Mouse (Mus musculus): Measurements from ENCODE around the gene Ppfia3.
"Not testable (repeated sequence)": the region's sequence is repeated elsewhere in the genome, so short reads cannot be mapped to it uniquely, and the experiment has no call there.

The Ppfia3 gene

GRCm38 (mm10) chr7:45366652-45367019 lies at the start of gene Ppfia3:
Gene Ppfia3 (minus strand): TSS chr7:45367019.
- DNase-seq, result no peak

GRCm38 (mm10) chr7:45415636-45416035 lies 48.8 kb upstream of the Ppfia3 start:
- no peak for DNase-seq

DNA sequence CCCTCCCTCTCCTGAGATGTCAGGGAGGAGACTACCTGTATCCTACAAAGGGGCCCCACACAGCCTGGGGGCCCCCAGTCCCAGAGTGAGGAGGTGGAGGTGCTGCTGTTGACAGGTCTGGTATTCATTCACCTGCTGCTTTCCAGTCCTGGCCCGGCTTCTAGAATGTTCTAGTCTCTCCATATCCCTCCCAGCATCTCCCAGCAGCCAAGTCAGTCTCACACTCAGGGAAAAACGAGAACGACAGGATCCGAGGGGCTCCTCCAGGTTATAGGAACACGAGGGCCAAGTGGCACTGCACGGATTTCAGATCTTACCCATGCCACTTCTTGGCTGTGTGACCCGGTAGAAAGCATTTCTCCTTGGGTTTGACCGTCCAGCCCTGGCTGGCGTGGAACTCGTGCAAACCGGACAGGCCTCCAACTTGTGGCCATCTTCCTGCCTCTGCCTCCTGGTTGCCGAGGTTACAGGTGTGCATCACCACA lies 48.0 kb upstream of the Ppfia3 start:
- no peak for DNase-seq

- DNase-seq, result no peak
Observed at GRCm38 (mm10) chr7:45413864-45414739, 47.3 kb upstream of the Ppfia3 start.

- DNase-seq, result no peak
Observed at GRCm38 (mm10) chr7:45413113-45413863, 46.5 kb upstream of the Ppfia3 start, which contains the start of gene Ntf5. Gene Ntf5 (plus strand): TSS chr7:45413695.

DNA sequence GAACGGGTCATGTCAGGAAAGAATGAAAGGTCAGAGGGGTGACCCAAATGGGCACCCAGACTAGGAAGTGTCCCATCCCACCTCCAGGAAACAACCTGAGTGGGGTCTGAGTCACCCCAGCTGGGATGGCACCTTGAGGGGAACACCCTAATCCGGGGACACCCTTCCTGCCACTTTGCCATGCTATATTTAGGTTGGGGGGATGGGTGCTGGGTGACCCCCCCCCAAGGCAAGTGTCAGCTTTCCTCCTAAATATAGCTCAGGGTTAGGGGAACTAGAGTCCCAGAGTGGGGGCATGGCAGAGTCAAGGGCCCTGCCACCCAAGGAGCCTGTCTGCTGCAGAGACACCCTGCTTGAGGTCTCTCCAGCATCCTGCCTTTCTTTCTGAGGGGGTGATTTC lies 45.6 kb upstream of the Ppfia3 start:
- no peak for DNase-seq

- DNase-seq, result no peak
Observed at GRCm38 (mm10) chr7:45409497-45410163, 42.8 kb upstream of the Ppfia3 start.

- DNase-seq, result no peak
Observed at GRCm38 (mm10) chr7:45408949-45409348, 42.1 kb upstream of the Ppfia3 start.

DNA sequence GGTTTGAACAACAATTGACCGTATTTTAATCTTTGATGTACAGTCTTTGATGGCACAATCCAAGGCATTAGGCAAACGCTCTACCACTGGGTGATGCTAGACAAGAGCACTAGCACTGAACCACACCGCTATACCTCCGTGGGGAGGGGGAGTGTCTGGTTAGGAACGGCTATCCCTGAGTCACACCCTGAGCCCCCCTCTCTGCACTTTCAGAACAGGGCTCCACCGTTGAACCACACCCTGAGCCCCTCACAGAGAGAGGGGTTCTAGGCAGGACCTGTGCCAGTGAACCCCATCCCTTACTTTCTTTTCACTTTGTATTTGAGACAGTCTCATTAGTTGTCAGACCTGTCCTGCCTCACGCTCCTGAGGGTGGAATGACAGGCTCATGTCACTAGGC lies 41.5 kb upstream of the Ppfia3 start:
- DNase-seq, result no peak

GRCm38 (mm10) chr7:45407836-45408235 lies 41.0 kb upstream of the Ppfia3 start:
- DNase-seq, result no peak

DNA sequence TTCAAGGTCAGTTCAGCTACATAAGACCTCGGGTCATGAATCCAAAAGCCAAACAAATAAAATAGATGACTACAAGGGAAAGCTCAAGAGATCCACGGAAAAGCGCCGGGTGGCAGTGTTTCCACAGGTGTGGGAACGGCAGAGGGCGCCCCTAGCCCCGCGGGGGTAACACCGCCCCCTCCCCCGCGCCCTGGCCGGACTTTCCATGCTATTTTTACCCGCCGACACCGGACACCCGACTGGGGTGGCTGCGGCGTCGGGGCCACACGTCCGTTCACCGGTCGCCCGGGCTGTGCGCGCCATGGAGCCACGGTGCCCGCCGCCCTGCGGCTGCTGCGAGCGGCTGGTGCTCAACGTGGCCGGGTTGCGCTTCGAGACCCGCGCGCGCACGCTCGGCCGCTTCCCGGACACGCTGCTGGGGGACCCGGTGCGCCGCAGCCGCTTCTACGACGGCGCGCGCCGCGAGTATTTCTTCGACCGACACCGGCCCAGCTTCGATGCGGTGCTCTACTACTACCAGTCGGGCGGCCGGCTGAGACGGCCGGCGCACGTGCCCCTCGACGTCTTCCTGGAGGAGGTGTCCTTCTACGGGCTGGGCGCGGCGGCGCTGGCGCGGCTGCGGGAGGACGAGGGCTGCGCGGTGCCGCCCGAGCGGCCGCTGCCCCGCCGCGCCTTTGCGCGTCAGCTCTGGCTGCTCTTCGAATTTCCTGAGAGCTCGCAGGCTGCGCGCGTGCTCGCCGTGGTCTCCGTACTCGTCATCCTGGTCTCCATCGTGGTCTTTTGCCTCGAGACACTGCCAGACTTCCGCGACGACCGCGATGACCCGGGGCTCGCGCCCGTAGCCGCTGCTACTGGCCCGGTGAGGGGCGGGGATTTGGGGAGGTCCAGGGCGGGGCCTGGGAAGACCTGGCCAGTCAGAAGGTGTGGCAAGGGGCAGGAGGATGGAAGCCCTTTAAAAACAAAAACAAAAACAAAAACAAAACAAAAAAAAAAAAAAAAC lies 39.6 kb upstream of the Ppfia3 start:
- no peak for DNase-seq

DNA sequence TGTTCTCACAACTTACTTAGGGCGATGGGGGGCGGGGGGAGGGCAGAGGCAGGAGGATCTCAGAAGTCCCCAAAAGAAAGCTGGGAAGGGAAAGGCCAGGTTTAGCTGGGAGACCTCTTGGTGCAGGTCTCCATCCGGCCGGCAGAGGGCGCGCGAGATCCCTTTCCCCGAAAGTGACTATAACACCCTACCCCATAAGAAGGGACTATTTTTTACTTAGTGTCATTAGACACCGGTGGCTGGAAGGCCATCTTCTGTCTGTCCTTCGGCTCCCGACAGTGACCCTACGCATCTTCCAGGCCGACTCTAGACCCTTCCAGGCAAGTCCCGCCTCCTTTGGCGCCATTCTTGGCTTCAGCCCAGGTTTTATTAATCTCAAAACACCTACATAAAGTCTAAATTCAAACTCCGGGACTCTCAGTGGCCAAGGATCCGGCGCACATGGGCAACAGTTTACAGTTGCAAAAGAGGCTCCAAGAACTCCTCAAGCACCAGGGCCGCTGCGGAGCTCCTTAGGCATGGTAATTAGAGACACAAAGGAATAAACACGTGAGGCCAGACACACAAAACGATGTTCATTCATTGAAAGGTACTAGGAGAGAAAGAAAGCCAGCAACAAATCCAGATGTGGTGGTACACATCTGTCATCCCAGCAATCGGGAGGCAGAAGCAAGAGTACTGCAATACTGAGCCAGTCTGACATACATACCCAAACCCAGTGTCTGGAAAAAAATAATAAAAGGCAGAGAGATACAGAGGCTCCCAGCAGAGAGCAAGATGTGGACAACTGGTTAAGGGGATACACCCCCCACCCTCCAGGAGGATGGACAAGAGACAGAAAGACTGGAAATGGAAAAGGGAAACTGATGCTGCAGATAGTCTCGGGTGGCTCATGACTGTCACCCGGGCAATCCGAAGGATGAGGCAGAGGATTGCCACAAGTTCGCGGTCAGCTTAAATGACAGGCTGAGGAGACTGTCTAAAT lies 38.6 kb upstream of the Ppfia3 start, which contains the start of gene Kcna7:
Gene Kcna7 (plus strand): TSS at position 563 of the 985 bp plus-strand sequence.
- peak; percentile 58 for DNase-seq

DNA sequence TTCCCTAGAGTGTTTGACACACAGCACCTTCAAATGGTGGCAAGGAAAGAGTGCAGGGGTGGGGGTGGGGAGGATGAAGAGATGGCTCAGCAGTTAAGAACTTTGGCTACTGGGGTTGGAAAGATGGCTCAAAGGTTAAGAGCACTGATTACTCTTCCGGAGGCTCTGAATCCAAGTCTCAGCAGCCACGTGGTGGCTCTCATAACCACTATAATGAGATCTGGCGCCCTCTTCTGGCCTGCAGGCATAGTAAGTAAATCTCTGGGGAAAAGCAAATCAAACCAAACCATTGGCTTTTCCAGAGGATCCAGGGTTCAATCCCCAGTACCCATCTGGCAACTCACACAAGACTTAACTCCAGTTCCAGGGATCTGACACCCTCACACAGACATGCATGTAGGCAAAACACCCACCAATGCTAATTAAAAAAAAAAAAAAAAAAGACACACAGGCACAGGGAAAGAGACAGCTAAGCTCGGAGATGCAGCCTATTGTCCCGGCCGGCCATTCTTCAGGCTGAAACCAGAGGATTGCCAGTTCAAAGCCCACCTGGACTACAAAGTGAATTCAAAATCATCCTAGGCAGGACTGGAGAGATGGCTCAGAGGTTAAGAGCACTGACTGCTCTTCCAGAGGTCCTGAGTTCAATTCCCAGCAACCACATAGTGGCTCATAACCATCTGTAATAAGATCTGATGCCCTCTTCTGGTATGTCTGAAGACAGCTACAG lies 36.9 kb upstream of the Ppfia3 start:
- no peak for DNase-seq

- DNase-seq, result no peak
Observed at GRCm38 (mm10) chr7:45401521-45402085, 34.8 kb upstream of the Ppfia3 start.

- DNase-seq, result no peak
Observed at GRCm38 (mm10) chr7:45396787-45397186, 30.0 kb upstream of the Ppfia3 start.

- DNase-seq, result not testable (repeated sequence)
Observed at GRCm38 (mm10) chr7:45396337-45396775, 29.5 kb upstream of the Ppfia3 start.

GRCm38 (mm10) chr7:45395578-45396336 lies 28.9 kb upstream of the Ppfia3 start, which contains the start of gene Snrnp70:
Gene Snrnp70 (minus strand): TSS chr7:45395742.
- peak; percentile 100 for DNase-seq

GRCm38 (mm10) chr7:45395129-45395541 lies 28.3 kb upstream of the Ppfia3 start:
- no peak for DNase-seq

GRCm38 (mm10) chr7:45386077-45386476 lies 19.3 kb upstream of the Ppfia3 start:
- DNase-seq, result no peak
